Mouse (Mus musculus) MEL (cell line): ENCODE measurements around the gene Tnfrsf13c. TPM values are rescaled to one million over a fixed set of nuclear protein-coding genes. Genes with fewer than 3 reads are reported as not detected.

Source experiments
- DNase-seq: peaks from one replicate; pipeline ENCODE4 v3.0.0; 2011; ENCODE audit warnings: low read depth, low spot score
- H3K27ac ChIP-seq: 2 replicates; pipeline ENCODE4 v1.5.1; 2012; ENCODE audit warnings: low read depth, mild to moderate bottlenecking, control low read depth, low read length, moderate library complexity; ENCODE audit not compliant: control insufficient read depth
- H3K27me3 ChIP-seq, 2 experiments: fragments of 150-350 bp in 1 of 2; sonication (generic) in 1 of 2; 2 replicates each; pipeline ENCODE4 v1.6.1; 2012; ENCODE audit warnings: low read length in 2 of 2, mild to moderate bottlenecking in 2 of 2, improper control_type of control experiment in 1 of 2, moderate library complexity in 1 of 2; ENCODE audit not compliant: insufficient read depth in 2 of 2, control insufficient read depth in 1 of 2
- H3K36me3 ChIP-seq, 2 experiments: 2 replicates each; pipeline ENCODE4 v1.6.1; 2012 to 2014; ENCODE audit warnings: low read length in 2 of 2, improper control_type of control experiment in 1 of 2, inconsistent platforms in 1 of 2, mild to moderate bottlenecking in 1 of 2; ENCODE audit not compliant: insufficient read depth in 2 of 2, control insufficient read depth in 1 of 2
- H3K4me1 ChIP-seq, 2 experiments: fragments of 150-350 bp in 1 of 2; sonication (generic) in 1 of 2; 2 replicates each; pipeline ENCODE4 v1.6.1; 2012; ENCODE audit warnings: low read length in 2 of 2, improper control_type of control experiment in 1 of 2, mild to moderate bottlenecking in 1 of 2; ENCODE audit not compliant: insufficient read depth in 2 of 2, control insufficient read depth in 1 of 2
- H3K4me3 ChIP-seq, 2 experiments: fragments of 150-350 bp in 1 of 2; sonication (generic) in 1 of 2; 2 replicates each; pipeline ENCODE4 v1.5.1; 2012; ENCODE audit warnings: low read depth in 2 of 2, low read length in 2 of 2, mild to moderate bottlenecking in 2 of 2, moderate library complexity in 2 of 2, control low read depth in 1 of 2, improper control_type of control experiment in 1 of 2; ENCODE audit not compliant: control insufficient read depth in 1 of 2, insufficient read depth in 1 of 2
- H3K79me2 ChIP-seq: 2 replicates; pipeline ENCODE4 v1.6.1; 2012; ENCODE audit warnings: mild to moderate bottlenecking, low read length, moderate library complexity; ENCODE audit not compliant: control insufficient read depth, poor library complexity, insufficient read depth
- H3K9ac ChIP-seq: 2 replicates; pipeline ENCODE4 v1.6.1; 2012; ENCODE audit warnings: low read depth, mild to moderate bottlenecking, control low read depth, low read length, moderate library complexity; ENCODE audit not compliant: control insufficient read depth, poor library complexity, severe bottlenecking
- H3K9me3 ChIP-seq: fragments of 150-350 bp; sonication (generic); replicated peaks from 2 replicates; pipeline ENCODE4 v1.6.1; 2012; ENCODE audit warnings: mild to moderate bottlenecking, low read length, improper control_type of control experiment, moderate library complexity; ENCODE audit not compliant: insufficient read depth
- CHD1 ChIP-seq: IDR thresholded peaks from 2 replicates; pipeline ENCODE4 v1.6.1; 2012; ENCODE audit warnings: low read depth, mild to moderate bottlenecking, inconsistent platforms, low read length, improper control_type of control experiment
- CTCF ChIP-seq, 3 experiments: IDR thresholded peaks in 2 of 3; conservative IDR thresholded peaks in 1 of 3; 2 replicates each; pipeline ENCODE4 v1.5.1; 2011 to 2012; ENCODE audit warnings: low read length in 3 of 3, low read depth in 2 of 3, mild to moderate bottlenecking in 2 of 3, improper control_type of control experiment in 1 of 3, inconsistent platforms in 1 of 3, mixed read lengths in 1 of 3, moderate library complexity in 1 of 3; ENCODE audit not compliant: control insufficient read depth in 1 of 3, insufficient read depth in 1 of 3, poor library complexity in 1 of 3, severe bottlenecking in 1 of 3
- EP300 ChIP-seq, 2 experiments: IDR thresholded peaks; 2 replicates each; pipeline ENCODE4 v1.6.1; 2011; ENCODE audit warnings: improper control_type of control experiment in 2 of 2, low read length in 2 of 2, low read depth in 1 of 2, mild to moderate bottlenecking in 1 of 2
- ETS1 ChIP-seq: IDR thresholded peaks from 2 replicates; pipeline ENCODE4 v1.6.1; 2012; ENCODE audit warnings: low read depth, mild to moderate bottlenecking, inconsistent platforms, low read length, improper control_type of control experiment, moderate library complexity
- GATA1 ChIP-seq: IDR thresholded peaks from 2 replicates; pipeline ENCODE4 v1.6.1; 2011; ENCODE audit warnings: low read depth, low read length, improper control_type of control experiment
- JUND ChIP-seq: IDR thresholded peaks from 2 replicates; pipeline ENCODE4 v1.6.1; 2011; ENCODE audit warnings: low read depth, mild to moderate bottlenecking, improper control_type of control experiment, low read length
- KAT2A ChIP-seq: conservative IDR thresholded peaks from 2 replicates; pipeline ENCODE4 v1.6.1; 2012; ENCODE audit warnings: low read depth, low read length, improper control_type of control experiment, inconsistent platforms
- MAX ChIP-seq: IDR thresholded peaks from 2 replicates; pipeline ENCODE4 v1.6.1; 2011; ENCODE audit warnings: low read length, improper control_type of control experiment
- MAZ ChIP-seq: IDR thresholded peaks from 2 replicates; pipeline ENCODE4 v1.6.1; 2012; ENCODE audit warnings: low read depth, mild to moderate bottlenecking, inconsistent platforms, low read length, improper control_type of control experiment
- MEF2A ChIP-seq: IDR thresholded peaks from 2 replicates; pipeline ENCODE4 v1.6.1; 2014; ENCODE audit warnings: low read depth, mild to moderate bottlenecking, inconsistent platforms, low read length, improper control_type of control experiment; ENCODE audit not compliant: poor library complexity, insufficient replicate concordance, severe bottlenecking; ENCODE audit errors: extremely low read depth
- NELFE ChIP-seq: IDR thresholded peaks from 2 replicates; pipeline ENCODE4 v1.6.1; 2011; ENCODE audit warnings: low read depth, low read length, improper control_type of control experiment
- NRF1 ChIP-seq: IDR thresholded peaks from 2 replicates; pipeline ENCODE4 v1.6.1; 2014; ENCODE audit warnings: low read depth, mild to moderate bottlenecking, inconsistent platforms, low read length, improper control_type of control experiment, moderate library complexity; ENCODE audit not compliant: poor library complexity, insufficient read depth, severe bottlenecking
- POLR2A ChIP-seq, 2 experiments: IDR thresholded peaks; 2 replicates each; pipeline ENCODE4 v1.6.1; 2011 to 2012; ENCODE audit warnings: low read length in 2 of 2, mild to moderate bottlenecking in 2 of 2, control low read depth in 1 of 2, improper control_type of control experiment in 1 of 2, low read depth in 1 of 2, moderate library complexity in 1 of 2; ENCODE audit not compliant: control insufficient read depth in 1 of 2, insufficient read depth in 1 of 2, poor library complexity in 1 of 2
- POLR2AphosphoS5 ChIP-seq: IDR thresholded peaks from 2 replicates; pipeline ENCODE4 v1.6.1; 2012; ENCODE audit warnings: low read depth, borderline replicate concordance, mild to moderate bottlenecking, inconsistent platforms, low read length, moderate library complexity, mixed read lengths
- TBP ChIP-seq: IDR thresholded peaks from 2 replicates; pipeline ENCODE4 v1.8.0; 2011; ENCODE audit warnings: low read depth, low read length, improper control_type of control experiment
- TCF12 ChIP-seq: IDR thresholded peaks from 2 replicates; pipeline ENCODE4 v1.6.1; 2014; ENCODE audit warnings: low read depth, mild to moderate bottlenecking, inconsistent platforms, low read length, improper control_type of control experiment, moderate library complexity
- USF2 ChIP-seq, 2 experiments: IDR thresholded peaks; 2 replicates each; pipeline ENCODE4 v1.6.1; 2011 to 2012; ENCODE audit warnings: improper control_type of control experiment in 2 of 2, low read length in 2 of 2, borderline replicate concordance in 1 of 2, inconsistent platforms in 1 of 2, low read depth in 1 of 2, mild to moderate bottlenecking in 1 of 2; ENCODE audit not compliant: insufficient read depth in 1 of 2
- ZC3H11A ChIP-seq: IDR thresholded peaks from 2 replicates; pipeline ENCODE4 v1.6.1; 2012; ENCODE audit warnings: low read depth, mild to moderate bottlenecking, inconsistent platforms, low read length, improper control_type of control experiment
- ZNF384 ChIP-seq: IDR thresholded peaks from 2 replicates; pipeline ENCODE4 v1.6.1; 2012; ENCODE audit warnings: low read depth, mild to moderate bottlenecking, inconsistent platforms, low read length, improper control_type of control experiment
- polyA plus RNA-seq, 2 experiments: library from polyadenylated mRNA; stranded (reverse) in 1 of 2; unstranded in 1 of 2; fragments of >175 nt in 1 of 2; fragments of >200 nt in 1 of 2; gene quantifications; 2 replicates each; pipeline versions ENCODE4 v1.2.1 to v1.2.4; 2012; ENCODE audit warnings: low replicate concordance in 2 of 2, low read depth in 1 of 2; ENCODE audit not compliant: insufficient read length in 2 of 2, insufficient read depth in 1 of 2, missing spikeins in 1 of 2
- total RNA-seq: library from RNA; depleted of rRNA; stranded (reverse); fragments of 300-350 nt; gene quantifications from 2 replicates; pipeline ENCODE4 v1.2.3, GENCODE M21; 2012

Tnfrsf13c gene
- total and polyA plus RNA-seq, 3 experiments, result 0.63 to 1.5 TPM; not detected in 1

DNA sequence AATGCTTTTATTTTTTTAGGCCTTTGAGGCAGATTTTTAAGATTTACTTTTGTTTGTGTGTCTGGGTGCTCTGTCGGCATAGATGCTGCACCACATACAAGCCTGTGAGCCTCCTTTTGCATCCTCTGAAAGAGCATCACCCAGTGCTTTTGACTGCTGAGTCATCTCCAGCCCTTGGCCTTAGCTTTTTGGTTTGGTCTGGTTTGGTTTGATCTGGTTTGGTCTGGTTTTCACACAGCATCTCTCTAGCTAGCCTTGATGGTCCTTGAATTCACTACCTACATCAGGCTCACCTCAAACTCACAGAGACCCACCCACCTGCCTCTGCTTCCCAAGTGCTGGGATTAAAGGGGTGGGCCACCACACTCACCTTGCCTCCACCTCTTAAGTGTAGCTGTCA lies 36.2 kb downstream of the Tnfrsf13c start:
- H3K4me3 ChIP-seq, result no peak overlapping the region
- no peak for DNase-seq
- H3K27ac ChIP-seq, result no peak overlapping the region
- 0 out of 4 replicates have a peak, but pooled peaks cover 0 to 3% of the 10 kb centered on the region in 2 experiments for H3K4me1 ChIP-seq
- no peaks in the 10 kb centered on the region for H3K27me3 ChIP-seq
- TF ChIP-seq EP300 (IDR thresholded peaks at IDR 0.05; ENCODE audit: low read depth in 1 of 2, low read length in 2 of 2), result no peak
- no peak for TF ChIP-seq TCF12
- no peak for TF ChIP-seq ETS1
- no peak for TF ChIP-seq TBP
- TF ChIP-seq MEF2A, result no peak
- TF ChIP-seq POLR2AphosphoS5, result no peak
- no peak for TF ChIP-seq KAT2A
- TF ChIP-seq MAX, result no peak
- TF ChIP-seq JUND, result no peak
- TF ChIP-seq POLR2A (IDR thresholded peaks at IDR 0.05; ENCODE audit: control insufficient read depth in 1 of 2, insufficient read depth in 1 of 2, low read depth in 1 of 2, low read length in 2 of 2, poor library complexity in 1 of 2), result no peak
- TF ChIP-seq NELFE, result no peak
- no peak for TF ChIP-seq ZC3H11A
- TF ChIP-seq CHD1, result no peak
- TF ChIP-seq USF2 (IDR thresholded peaks at IDR 0.05; ENCODE audit: borderline replicate concordance in 1 of 2, insufficient read depth in 1 of 2, low read depth in 1 of 2, low read length in 2 of 2), result no peak
- no peak for TF ChIP-seq MAZ
- no peaks in the 10 kb centered on the region for H3K9me3 ChIP-seq
- no peak overlapping the region for H3K9ac ChIP-seq
- no peaks in the 10 kb centered on the region for H3K79me2 ChIP-seq
- peaks cover 0 to 2% of the 10 kb centered on the region in 2 experiments; a peak in 3 of 4 replicates for H3K36me3 ChIP-seq

DNA sequence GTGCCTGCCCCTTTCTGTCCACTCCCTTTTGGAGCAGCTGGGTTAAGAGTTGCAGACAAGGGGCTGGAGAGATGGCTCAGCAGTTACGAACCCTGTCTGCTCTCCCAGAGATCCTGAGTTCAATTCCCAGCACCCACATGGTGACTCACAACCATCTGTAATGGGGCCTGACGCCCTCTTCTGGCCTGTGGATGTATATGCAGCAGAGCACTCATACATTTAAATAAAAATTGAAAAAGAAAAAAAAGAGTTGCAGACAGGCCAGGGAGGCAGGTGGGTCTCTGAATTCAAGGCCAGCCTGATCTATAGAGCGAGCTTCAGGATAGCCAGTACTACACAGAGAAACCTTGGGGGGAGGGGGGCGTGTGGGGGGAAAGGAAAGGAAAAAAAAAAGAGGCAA lies 36.8 kb downstream of the Tnfrsf13c start:
- H3K79me2 ChIP-seq, result no peaks in the 10 kb centered on the region
- H3K4me1 ChIP-seq, result 0 out of 4 replicates have a peak, but pooled peaks cover 0 to 3% of the 10 kb centered on the region in 2 experiments
- H3K9me3 ChIP-seq, result no peaks in the 10 kb centered on the region
- TF ChIP-seq TBP (no peak), ZNF384 (no peak), CTCF (IDR thresholded peaks at IDR 0.05 in 2 of 3, conservative IDR thresholded peaks at IDR 0.05 in 1 of 3; ENCODE audit: control insufficient read depth in 1 of 3, insufficient read depth in 1 of 3, low read depth in 2 of 3, low read length in 3 of 3, poor library complexity in 1 of 3, severe bottlenecking in 1 of 3) (peak in 2 of 3 experiments; percentile 28; a peak in 2 of 6 replicates), GATA1 (no peak), USF2 (IDR thresholded peaks at IDR 0.05; ENCODE audit: borderline replicate concordance in 1 of 2, insufficient read depth in 1 of 2, low read depth in 1 of 2, low read length in 2 of 2) (no peak), NRF1 (no peak)
- TF ChIP-seq, all 39 proteins: peak for 1
- Histone ChIP-seq H3K27me3 (no peaks in the 10 kb centered on the region), H3K4me3 (no peak overlapping the region), H3K36me3 (peaks cover 0 to 2% of the 10 kb centered on the region in 2 experiments; a peak in 3 of 4 replicates), H3K9ac (no peak overlapping the region), H3K27ac (no peak overlapping the region)
- no peak for DNase-seq
